Mouse (Mus musculus) ES-Bruce4 (cell line): ENCODE results near the gene Wif1. TPM values are rescaled to one million over a fixed set of nuclear protein-coding genes. Genes with fewer than 3 reads are reported as not detected.

Experiments
- H3K27ac ChIP-seq: 2 replicates; pipeline ENCODE4 v1.5.1; 2012; ENCODE audit warnings: low read length, inconsistent platforms; ENCODE audit not compliant: insufficient read depth
- H3K27me3 ChIP-seq: 2 replicates; pipeline ENCODE4 v1.6.1; 2012; ENCODE audit warnings: mild to moderate bottlenecking, low read length, inconsistent platforms; ENCODE audit not compliant: control insufficient read depth, poor library complexity, insufficient read depth, severe bottlenecking
- H3K36me3 ChIP-seq: 2 replicates; pipeline ENCODE4 v1.6.1; 2012; ENCODE audit warnings: inconsistent platforms, mild to moderate bottlenecking, low read length, moderate library complexity; ENCODE audit not compliant: control insufficient read depth, poor library complexity, insufficient read depth, severe bottlenecking
- H3K4me1 ChIP-seq: one replicate; pipeline ENCODE4 v1.8.1; 2011; ENCODE audit warnings: low read length; ENCODE audit not compliant: control insufficient read depth, insufficient read depth
- H3K4me3 ChIP-seq: 2 replicates; pipeline ENCODE4 v1.5.1; 2011; ENCODE audit warnings: low read depth, mild to moderate bottlenecking, low read length
- H3K9ac ChIP-seq: 2 replicates; pipeline ENCODE4 v1.6.1; 2012; ENCODE audit warnings: low read depth, mild to moderate bottlenecking, inconsistent platforms; ENCODE audit not compliant: poor library complexity, severe bottlenecking
- H3K9me3 ChIP-seq: replicated peaks from 2 replicates; pipeline ENCODE4 v1.6.1; 2012; ENCODE audit warnings: mild to moderate bottlenecking, low read length, inconsistent platforms; ENCODE audit not compliant: control insufficient read depth, poor library complexity, insufficient read depth, severe bottlenecking
- CTCF ChIP-seq: IDR thresholded peaks from one replicate; pipeline ENCODE4 v1.8.1; 2011; ENCODE audit warnings: low read depth, low read length
- EP300 ChIP-seq: IDR thresholded peaks from 2 replicates; pipeline ENCODE4 v1.6.1; 2011; ENCODE audit warnings: low read depth, low read length; ENCODE audit not compliant: insufficient read depth
- POLR2A ChIP-seq: IDR thresholded peaks from one replicate; pipeline ENCODE4 v1.8.1; 2011; ENCODE audit warnings: low read length; ENCODE audit not compliant: insufficient read depth
- polyA plus RNA-seq: library from polyadenylated mRNA; stranded (reverse); fragments of >200 nt; gene quantifications from 2 replicates; pipeline ENCODE4 v1.2.4, GENCODE M21; 2011; ENCODE audit warnings: low read depth; ENCODE audit not compliant: missing spikeins, insufficient read depth, insufficient read length

Wif1 gene
- not detected in 2 replicates for polyA plus RNA-seq

GRCm38 (mm10) chr10:121033826-121034568 lies at the start of gene Wif1:
Gene Wif1 (plus strand): TSS chr10:121033960.
- no peaks in the 10 kb centered on the region for H3K9me3 ChIP-seq
- no peaks in the 10 kb centered on the region for H3K4me1 ChIP-seq
- H3K27ac ChIP-seq: no peak within 1 kb of the TSS
- TF ChIP-seq CTCF (peak; percentile 71), POLR2A (no peak), EP300 (0 out of 2 replicates have a peak, but pooled peaks have one; percentile 11)
- no peaks in the 10 kb centered on the region for H3K36me3 ChIP-seq
- peak within 1 kb of the TSS; percentile 86 for H3K4me3 ChIP-seq
- H3K9ac ChIP-seq: peak within 1 kb of the TSS; percentile 22; the same call in 1 of the 2 replicates
- H3K27me3 ChIP-seq: no peaks in the 10 kb centered on the region; the same call in 1 of the 2 replicates

DNA sequence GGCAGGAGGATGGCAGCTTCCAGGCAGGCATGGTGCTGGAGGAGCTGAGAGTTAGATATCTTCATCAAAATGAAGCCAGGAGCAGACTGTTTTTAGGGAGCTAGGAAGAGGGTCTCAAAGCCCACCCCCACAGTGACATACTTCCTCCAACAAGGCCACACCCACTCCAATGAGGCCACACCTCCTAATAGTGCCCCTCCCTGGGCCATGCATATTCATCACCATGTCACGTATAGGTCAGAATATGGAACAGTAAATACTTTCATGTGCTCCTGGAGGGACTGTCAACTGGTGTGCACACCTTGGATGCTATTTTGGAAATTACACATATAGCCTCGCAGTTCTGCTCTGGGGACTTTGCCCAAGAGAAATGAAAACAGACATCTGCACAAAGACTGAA lies 31.6 kb upstream of the Wif1 start:
- Histone ChIP-seq H3K27ac (no peak overlapping the region), H3K9ac (no peak overlapping the region), H3K9me3 (no peaks in the 10 kb centered on the region), H3K27me3 (no peaks in the 10 kb centered on the region), H3K4me1 (no peaks in the 10 kb centered on the region), H3K36me3 (no peaks in the 10 kb centered on the region), H3K4me3 (no peak overlapping the region)
- TF ChIP-seq CTCF (no peak), EP300 (no peak), POLR2A (no peak)

GRCm38 (mm10) chr10:121011496-121011895 lies 22.3 kb upstream of the Wif1 start:
- Histone ChIP-seq H3K27me3 (no peaks in the 10 kb centered on the region), H3K9me3 (peaks cover 3% of the 10 kb centered on the region; the same call in 1 of the 2 replicates), H3K4me3 (no peak overlapping the region), H3K9ac (no peak overlapping the region), H3K27ac (no peak overlapping the region), H3K4me1 (no peaks in the 10 kb centered on the region), H3K36me3 (no peaks in the 10 kb centered on the region)
- no peak for TF ChIP-seq POLR2A
- TF ChIP-seq CTCF: no peak
- TF ChIP-seq EP300: no peak

- no peak overlapping the region for H3K27ac ChIP-seq
These were observed 17.5 kb upstream of the Wif1 start for GRCm38 (mm10) chr10:121016291-121016690.

DNA sequence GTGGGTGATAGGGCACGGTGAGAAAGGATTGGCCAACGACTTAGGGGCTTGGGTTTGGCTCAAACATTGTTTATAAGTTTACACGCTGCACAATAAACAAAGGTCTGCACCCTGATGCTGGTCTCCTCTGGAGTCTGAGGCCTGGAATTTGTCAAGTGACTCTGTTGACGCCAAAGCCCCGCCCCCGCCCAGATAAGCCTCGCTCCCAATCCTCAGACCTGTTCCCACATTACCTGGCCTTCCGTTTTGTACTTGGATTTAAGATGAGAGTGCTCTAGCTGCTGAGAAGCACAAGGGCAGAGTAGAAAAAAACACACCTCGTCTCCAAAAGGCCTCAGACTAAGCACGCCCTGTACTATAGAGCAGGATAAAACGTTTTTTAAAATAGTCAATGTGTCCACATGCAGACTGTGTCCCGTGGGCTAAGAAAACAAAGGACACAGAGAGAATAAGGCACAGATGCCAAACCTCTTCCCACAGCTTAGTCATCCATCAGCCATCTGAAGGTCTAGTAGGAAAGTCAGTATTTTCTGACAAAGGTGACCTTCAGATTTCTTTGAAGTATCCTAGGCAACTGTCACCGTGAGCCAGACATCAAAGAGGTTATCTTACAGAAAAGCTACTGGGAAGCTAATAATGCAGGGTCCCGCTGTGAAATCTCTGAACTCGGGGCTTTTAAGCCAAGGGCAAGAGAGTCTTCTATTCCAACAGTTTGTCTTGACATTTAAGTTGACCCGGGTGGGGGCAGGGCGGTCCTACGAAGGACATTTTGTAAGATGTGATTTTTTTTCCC lies 16.9 kb upstream of the Wif1 start:
- TF ChIP-seq EP300 (no peak), CTCF (no peak)
- no peaks in the 10 kb centered on the region for H3K36me3 ChIP-seq
- no peaks in the 10 kb centered on the region for H3K4me1 ChIP-seq
- H3K9me3 ChIP-seq: peaks cover 3% of the 10 kb centered on the region; the same call in 1 of the 2 replicates
- no peak overlapping the region for H3K4me3 ChIP-seq
- H3K9ac ChIP-seq: no peak overlapping the region
- no peak overlapping the region for H3K27ac ChIP-seq
- H3K27me3 ChIP-seq: no peaks in the 10 kb centered on the region

More at GRCm38 (mm10) chr10:121016291-121016690, 17.5 kb upstream of the Wif1 start:
- Histone ChIP-seq H3K4me3 (no peak overlapping the region), H3K36me3 (no peaks in the 10 kb centered on the region), H3K9ac (no peak overlapping the region), H3K4me1 (no peaks in the 10 kb centered on the region), H3K27me3 (no peaks in the 10 kb centered on the region), H3K9me3 (peaks cover 3% of the 10 kb centered on the region; the same call in 1 of the 2 replicates)
- no peak for TF ChIP-seq CTCF
- TF ChIP-seq EP300: no peak
- no peak for TF ChIP-seq POLR2A
